Mouse (Mus musculus): ENCODE data around the gene Foxd1. TPM values are rescaled to one million over a fixed set of nuclear protein-coding genes. Genes with fewer than 3 reads are reported as not detected.

The Foxd1 gene
- total and polyA plus RNA-seq, 3 experiments, result not detected

DNA sequence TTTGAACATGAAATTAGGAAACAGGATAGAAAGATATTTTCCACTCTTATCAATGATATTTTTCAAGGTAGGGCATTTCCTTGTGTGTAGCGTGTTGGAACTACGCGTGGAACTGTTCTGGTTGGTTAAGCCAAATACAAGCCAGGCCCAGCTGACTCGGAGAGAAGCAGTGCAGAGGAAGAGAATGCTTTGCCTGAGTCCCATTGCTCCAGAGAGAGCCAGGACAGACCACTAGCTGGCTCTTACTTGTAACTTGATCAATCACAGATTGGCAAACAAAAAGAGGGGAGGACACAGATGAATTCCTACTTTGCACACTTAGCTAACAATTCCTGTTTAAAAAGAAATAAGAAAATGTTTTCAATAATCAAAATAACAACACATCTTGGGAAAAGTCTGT lies 9.0 kb downstream of the Foxd1 start:
- H3K9ac ChIP-seq (ENCODE audit: insufficient read depth, low read depth), result no peak overlapping the region
- in situ Hi-C loops (cut with MboI; ENCODE audit: low pct_ligation_motif_present, low pct_unique_long_range_greater_than_20kb, low sequenced_read_pairs), result no loop called here
- no peak for DNase-seq (ENCODE audit: extremely low read depth)
- H3K27me3 ChIP-seq (replicated peaks), result no peaks in the 10 kb centered on the region
- H3K4me2 ChIP-seq (ENCODE audit: insufficient read depth, low read depth, poor library complexity, severe bottlenecking), result no peak overlapping the region
- H3K9me3 ChIP-seq (replicated peaks; ENCODE audit: low read length), result peaks cover 12% of the 10 kb centered on the region
- dilution Hi-C loops (cut with MboI; ENCODE audit: extremely low pct_ligation_motif_present, extremely low pct_unique_long_range_greater_than_20kb, low sequenced_read_pairs), result no loop called here
- no peaks in the 10 kb centered on the region for H3K36me3 ChIP-seq (replicated peaks in 1 of 2; ENCODE audit: control insufficient read depth in 1 of 2, insufficient read depth in 1 of 2, low read length in 1 of 2)
- H3K4me1 ChIP-seq (ENCODE audit: control insufficient read depth in 1 of 2, insufficient read depth in 2 of 2), result peaks cover 0 to 4% of the 10 kb centered on the region in 2 experiments; a peak in 1 of 4 replicates
- no peak overlapping the region for H3K4me3 ChIP-seq (replicated peaks in 1 of 3; ENCODE audit: low read depth in 2 of 3, low read length in 2 of 3, poor library complexity in 1 of 3)
- H3K79me2 ChIP-seq (replicated peaks; ENCODE audit: control insufficient read depth, extremely low read depth, insufficient read depth, poor library complexity, severe bottlenecking), result no peaks in the 10 kb centered on the region
- no peak overlapping the region for H3K27ac ChIP-seq (ENCODE audit: insufficient read depth, low read depth)
- TF ChIP-seq ZKSCAN1 (IDR thresholded peaks at IDR 0.05; ENCODE audit: borderline replicate concordance, low read depth, low read length), result no peak
- TF ChIP-seq CHD2 (IDR thresholded peaks at IDR 0.05; ENCODE audit: low read length), result no peak

DNA sequence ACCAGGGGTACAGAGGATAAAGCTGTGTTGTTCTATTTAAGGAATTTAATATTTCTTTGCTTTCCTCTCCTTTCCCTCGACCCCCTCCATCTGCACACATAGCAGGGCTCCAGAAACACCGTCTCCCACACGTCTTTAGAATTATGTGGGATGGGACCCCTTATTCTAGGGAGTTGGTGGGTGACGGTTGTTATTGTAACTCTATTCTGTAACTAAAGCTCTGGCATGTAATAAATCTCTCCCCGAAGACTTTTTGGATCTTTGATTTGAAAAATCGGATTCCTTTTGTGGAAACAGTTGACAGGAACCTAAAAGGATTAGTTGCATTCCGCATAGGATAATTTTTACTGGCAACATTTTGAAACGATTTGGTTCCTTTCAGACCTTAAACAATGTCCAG lies 11.0 kb downstream of the Foxd1 start:
- Histone ChIP-seq H3K9ac (ENCODE audit: insufficient read depth, low read depth) (no peak overlapping the region), H3K4me3 (replicated peaks in 1 of 3; ENCODE audit: low read depth in 2 of 3, low read length in 2 of 3, poor library complexity in 1 of 3) (no peak overlapping the region), H3K27me3 (replicated peaks) (no peaks in the 10 kb centered on the region), H3K9me3 (replicated peaks; ENCODE audit: low read length) (peaks cover 12% of the 10 kb centered on the region), H3K4me2 (ENCODE audit: insufficient read depth, low read depth, poor library complexity, severe bottlenecking) (no peak overlapping the region), H3K79me2 (replicated peaks; ENCODE audit: control insufficient read depth, extremely low read depth, insufficient read depth, poor library complexity, severe bottlenecking) (no peaks in the 10 kb centered on the region; the same call in 1 of the 2 replicates), H3K27ac (ENCODE audit: insufficient read depth, low read depth) (no peak overlapping the region), H3K4me1 (ENCODE audit: control insufficient read depth in 1 of 2, insufficient read depth in 2 of 2) (peaks cover 0 to 21% of the 10 kb centered on the region in 2 experiments; a peak in 2 of 4 replicates), H3K36me3 (replicated peaks in 1 of 2; ENCODE audit: control insufficient read depth in 1 of 2, insufficient read depth in 1 of 2, low read length in 1 of 2) (no peaks in the 10 kb centered on the region)
- TF ChIP-seq UBTF (IDR thresholded peaks at IDR 0.05; ENCODE audit: low read depth, low read length) (no peak), RCOR1 (conservative IDR thresholded peaks at IDR 0.05; ENCODE audit: low read depth, low read length) (no peak), NELFE (IDR thresholded peaks at IDR 0.05; ENCODE audit: low read depth, low read length) (no peak), CHD2 (IDR thresholded peaks at IDR 0.05; ENCODE audit: low read length) (no peak), ETS1 (conservative IDR thresholded peaks at IDR 0.05; ENCODE audit: low read depth, low read length) (no peak), ZC3H11A (IDR thresholded peaks at IDR 0.05; ENCODE audit: low read depth, low read length) (no peak), BHLHE40 (IDR thresholded peaks at IDR 0.05; ENCODE audit: low read depth, low read length) (no peak), JUN (IDR thresholded peaks at IDR 0.05; ENCODE audit: insufficient read depth, low read depth, low read length) (no peak), MAZ (IDR thresholded peaks at IDR 0.05; ENCODE audit: low read depth, low read length) (no peak), IRF4 (IDR thresholded peaks at IDR 0.05; ENCODE audit: low read depth, low read length) (no peak), CHD1 (IDR thresholded peaks at IDR 0.05; ENCODE audit: low read depth, low read length) (no peak), ZMIZ1 (IDR thresholded peaks at IDR 0.05; ENCODE audit: low read depth, low read length) (no peak), POLR2A (IDR thresholded peaks at IDR 0.05; ENCODE audit: low read depth, low read length) (no peak), USF1 (IDR thresholded peaks at IDR 0.05; ENCODE audit: low read depth, low read length) (no peak), TBP (conservative IDR thresholded peaks at IDR 0.05; ENCODE audit: low read depth, low read length) (no peak), MAX (IDR thresholded peaks at IDR 0.05; ENCODE audit: low read length) (no peak)
- in situ Hi-C loops (cut with MboI; ENCODE audit: low pct_ligation_motif_present, low pct_unique_long_range_greater_than_20kb, low sequenced_read_pairs) (no loop called here), dilution Hi-C loops (cut with MboI; ENCODE audit: extremely low pct_ligation_motif_present, extremely low pct_unique_long_range_greater_than_20kb, low sequenced_read_pairs) (no loop called here)
- DNase-seq (ENCODE audit: extremely low read depth), result no peak
